Mouse (Mus musculus) stomach, embryonic 15.5 days (tissue): ENCODE data around the gene Lrrc4b. TPM values are rescaled to one million over a fixed set of nuclear protein-coding genes. Genes with fewer than 3 reads are reported as not detected.

ENCODE experiments used
- ATAC-seq: fragments of 200-750 bp; cut with Nextera tagmentation; 2 replicates; pipeline ENCODE4 v1.8.0; 2017; ENCODE audit warnings: low read depth, moderate number of reproducible peaks, moderate TSS enrichment; ENCODE audit not compliant: insufficient read depth, low FRiP score
- H3K27ac ChIP-seq: fragments of 300-500 bp; sonication (generic); 2 replicates; pipeline ENCODE4 v1.5.1; 2015; ENCODE audit warnings: mild to moderate bottlenecking, inconsistent platforms
- H3K27me3 ChIP-seq: fragments of 300-500 bp; sonication (generic); replicated peaks from 2 replicates; pipeline ENCODE4 v1.6.1; 2015; ENCODE audit warnings: inconsistent platforms
- H3K36me3 ChIP-seq: fragments of 300-500 bp; sonication (generic); 2 replicates; pipeline ENCODE4 v1.6.1; 2015; ENCODE audit warnings: inconsistent platforms
- H3K4me1 ChIP-seq: fragments of 300-500 bp; sonication (generic); 2 replicates; pipeline ENCODE4 v1.6.1; 2015; ENCODE audit warnings: inconsistent platforms
- H3K4me2 ChIP-seq: fragments of 300-500 bp; sonication (generic); 2 replicates; pipeline ENCODE4 v1.6.1; 2015; ENCODE audit warnings: mild to moderate bottlenecking, inconsistent platforms
- H3K4me3 ChIP-seq: fragments of 300-500 bp; sonication (generic); replicated peaks from 2 replicates; pipeline ENCODE4 v1.5.1; 2015; ENCODE audit warnings: inconsistent platforms
- H3K9ac ChIP-seq: fragments of 300-500 bp; sonication (generic); 2 replicates; pipeline ENCODE4 v1.6.1; 2015; ENCODE audit warnings: inconsistent platforms
- H3K9me3 ChIP-seq: fragments of 300-500 bp; sonication (generic); 2 replicates; pipeline ENCODE4 v1.6.1; 2016; ENCODE audit warnings: inconsistent platforms
- WGBS: fragments of 180-500 bp; shearing (Covaris S2); methylation state at CpG from one replicate; pipeline ENCODE4 v1.1.7; 2015; 5-methylcytosine and 5-hydroxymethylcytosine counted together
- polyA plus RNA-seq: library from polyadenylated mRNA; unstranded; fragments of >200 nt; fragmentation: Nextera tagmentation; extraction: Ambion mirVana; gene quantifications from 2 replicates; pipeline ENCODE4 v1.2.1, GENCODE M21; 2015

Lrrc4b gene
- polyA plus RNA-seq, 1 experiment from 2014 or later: 0.81 TPM

GRCm38 (mm10) chr7:44466888-44467311 lies 38.1 kb downstream of the Lrrc4b start:
- Histone ChIP-seq H3K4me2 (peak overlapping the region; percentile 72; the same call in 1 of the 2 replicates), H3K4me1 (peaks cover 21% of the 10 kb centered on the region), H3K9ac (no peak overlapping the region), H3K4me3 (no peak overlapping the region), H3K27ac (no peak overlapping the region), H3K9me3 (no peaks in the 10 kb centered on the region), H3K36me3 (no peaks in the 10 kb centered on the region), H3K27me3 (peaks cover 31% of the 10 kb centered on the region)
- ATAC-seq: no peak
- 79% methylated on average over 16 of the region's 16 CpGs for WGBS

GRCm38 (mm10) chr7:44467811-44468411 lies 39.1 kb downstream of the Lrrc4b start, which contains the start of gene Josd2:
TSS of gene Josd2 (plus strand) at chr7:44467980.
- Histone ChIP-seq H3K27ac (peak within 1 kb of the TSS; percentile 74), H3K4me1 (peaks cover 20% of the 10 kb centered on the region), H3K27me3 (peaks cover 21% of the 10 kb centered on the region), H3K4me2 (peak within 1 kb of the TSS; percentile 72), H3K9me3 (no peaks in the 10 kb centered on the region), H3K36me3 (no peaks in the 10 kb centered on the region), H3K4me3 (peak within 1 kb of the TSS; percentile 81), H3K9ac (peak within 1 kb of the TSS; percentile 57; the same call in 1 of the 2 replicates)
- peak; percentile 95 for ATAC-seq
- under 1% methylated on average over 42 of the region's 42 CpGs for whole genome bisulfite sequencing

- H3K9me3 ChIP-seq: no peaks in the 10 kb centered on the region
- no peak for ATAC-seq
- peaks cover 13% of the 10 kb centered on the region for H3K27me3 ChIP-seq
- 0 out of 2 replicates have a peak overlapping the region, but pooled peaks have one; percentile 74 for H3K27ac ChIP-seq
- WGBS: 71% methylated on average over 15 of the region's 15 CpGs
- peaks cover 24% of the 10 kb centered on the region for H3K4me1 ChIP-seq
- H3K36me3 ChIP-seq: no peaks in the 10 kb centered on the region
- peak overlapping the region; percentile 81 for H3K4me3 ChIP-seq
- H3K9ac ChIP-seq: peak overlapping the region; percentile 57; the same call in 1 of the 2 replicates
- H3K4me2 ChIP-seq: peak overlapping the region; percentile 72
Measured at GRCm38 (mm10) chr7:44468644-44469285, 39.9 kb downstream of the Lrrc4b start.

DNA sequence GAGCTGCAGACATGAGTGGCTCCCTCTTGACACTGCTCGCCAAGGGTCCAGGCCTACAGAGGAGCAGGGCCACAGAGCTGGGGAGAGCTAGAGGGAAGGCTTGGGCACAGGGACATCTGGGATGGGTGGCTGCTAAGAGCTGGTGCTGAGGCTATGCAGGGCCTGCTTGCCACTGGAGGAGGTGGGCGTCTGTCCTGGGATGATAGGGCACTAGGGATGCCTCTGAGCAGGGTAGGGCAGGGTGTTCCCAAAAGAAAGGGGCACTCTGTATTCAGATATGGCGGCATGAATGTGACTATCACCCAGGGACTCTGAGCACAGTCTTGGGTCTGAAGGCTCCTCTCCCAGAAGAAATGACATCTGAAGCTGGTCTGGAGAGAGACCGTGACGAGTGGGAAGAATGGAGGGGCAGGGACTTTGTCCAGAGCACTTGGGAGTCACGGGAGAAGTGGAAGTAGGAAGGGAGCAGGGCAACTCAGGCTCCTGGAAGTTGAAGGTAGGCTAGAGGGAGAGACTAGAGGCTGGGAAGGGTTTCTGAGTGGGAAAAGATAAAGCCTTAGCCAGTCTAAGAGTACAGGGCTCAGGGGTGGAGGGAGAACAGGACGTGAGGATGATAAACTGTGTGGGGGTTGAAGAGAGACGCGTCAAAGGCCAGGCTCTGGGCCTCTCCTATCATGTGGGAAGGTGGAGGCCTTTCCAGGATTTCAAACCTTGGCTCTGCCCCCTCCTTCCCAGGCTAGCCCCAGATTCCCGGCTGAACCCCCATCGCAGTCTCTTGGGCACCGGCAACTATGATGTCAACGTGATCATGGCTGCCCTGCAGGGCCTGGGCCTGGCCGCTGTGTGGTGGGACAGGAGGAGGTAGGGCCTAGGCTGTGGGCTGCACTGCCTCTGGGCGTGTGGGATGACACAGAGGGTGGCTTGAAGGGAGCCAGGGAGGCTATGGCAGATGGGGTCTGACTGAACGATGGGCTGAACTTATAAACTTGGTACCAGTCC lies 41.2 kb downstream of the Lrrc4b start:
- Histone ChIP-seq H3K9ac (no peak overlapping the region), H3K9me3 (no peaks in the 10 kb centered on the region), H3K27me3 (0 out of 2 replicates have a peak, but pooled peaks cover 1% of the 10 kb centered on the region), H3K36me3 (no peaks in the 10 kb centered on the region), H3K4me3 (no peak overlapping the region), H3K4me2 (no peak overlapping the region), H3K27ac (no peak overlapping the region), H3K4me1 (peaks cover 24% of the 10 kb centered on the region)
- no peak for ATAC-seq
- 83% methylated on average over 16 of the region's 16 CpGs for WGBS

DNA sequence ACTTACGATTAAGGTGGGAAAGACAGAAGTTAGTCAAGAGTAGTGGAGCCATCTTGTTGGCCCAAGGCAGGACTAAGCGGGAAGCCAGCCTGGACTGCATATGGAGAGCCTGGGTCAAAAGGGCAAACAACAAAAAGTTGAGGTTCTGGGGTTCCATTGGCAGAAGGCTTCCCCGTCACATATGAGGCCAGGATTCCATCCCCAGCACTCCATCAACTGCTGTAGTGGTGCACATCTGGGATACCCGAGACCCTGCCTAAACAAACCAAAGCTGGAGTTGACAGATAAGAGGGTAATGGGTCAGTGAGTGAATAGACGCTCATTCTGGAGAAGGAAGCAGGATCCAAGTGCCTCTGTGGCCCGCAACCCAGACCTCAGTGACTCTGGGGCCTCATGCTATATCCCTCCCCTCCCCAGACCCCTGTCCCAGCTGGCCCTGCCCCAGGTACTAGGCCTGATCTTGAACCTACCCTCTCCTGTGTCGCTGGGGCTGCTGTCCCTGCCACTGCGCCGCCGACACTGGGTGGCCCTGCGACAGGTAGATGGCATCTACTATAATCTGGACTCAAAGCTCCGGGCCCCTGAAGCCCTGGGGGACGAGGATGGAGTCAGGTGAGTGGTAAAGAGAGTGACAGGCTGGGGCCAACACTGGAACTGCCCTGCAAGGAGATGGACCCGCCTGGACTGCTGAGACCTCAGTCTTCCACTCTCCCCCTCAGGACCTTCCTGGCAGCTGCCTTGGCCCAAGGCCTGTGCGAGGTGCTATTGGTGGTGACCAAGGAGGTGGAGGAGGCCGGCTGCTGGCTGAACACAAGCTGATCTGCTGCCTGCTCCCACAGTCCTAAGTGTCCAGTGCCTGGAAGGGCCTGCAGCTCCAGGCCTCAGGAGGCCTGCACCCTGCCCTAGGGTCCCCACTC lies 42.1 kb downstream of the Lrrc4b start:
- WGBS: 78% methylated on average over 16 of the region's 16 CpGs
- H3K27ac ChIP-seq: no peak overlapping the region
- H3K4me3 ChIP-seq: no peak overlapping the region
- ATAC-seq: no peak
- H3K4me2 ChIP-seq: no peak overlapping the region
- peaks cover 7% of the 10 kb centered on the region; the same call in 1 of the 2 replicates for H3K27me3 ChIP-seq
- no peaks in the 10 kb centered on the region for H3K9me3 ChIP-seq
- no peak overlapping the region for H3K9ac ChIP-seq
- no peaks in the 10 kb centered on the region for H3K36me3 ChIP-seq
- H3K4me1 ChIP-seq: peaks cover 24% of the 10 kb centered on the region

- H3K9me3 ChIP-seq: no peaks in the 10 kb centered on the region
- H3K4me2 ChIP-seq: no peak overlapping the region
- peaks cover 7% of the 10 kb centered on the region; the same call in 1 of the 2 replicates for H3K27me3 ChIP-seq
- no peak overlapping the region for H3K4me3 ChIP-seq
- no peak for ATAC-seq
- WGBS: 45% methylated on average over 6 of the region's 6 CpGs
- H3K27ac ChIP-seq: no peak overlapping the region
- H3K4me1 ChIP-seq: peaks cover 23% of the 10 kb centered on the region
- no peaks in the 10 kb centered on the region for H3K36me3 ChIP-seq
- H3K9ac ChIP-seq: no peak overlapping the region
Measured at GRCm38 (mm10) chr7:44471880-44472557, 43.2 kb downstream of the Lrrc4b start.

- no peak overlapping the region for H3K4me2 ChIP-seq
- H3K36me3 ChIP-seq: no peaks in the 10 kb centered on the region
- H3K4me1 ChIP-seq: peaks cover 18% of the 10 kb centered on the region
- no peak for ATAC-seq
- no peaks in the 10 kb centered on the region for H3K9me3 ChIP-seq
- no peak overlapping the region for H3K4me3 ChIP-seq
- H3K27me3 ChIP-seq: peaks cover 7% of the 10 kb centered on the region; the same call in 1 of the 2 replicates
- peak overlapping the region; percentile 72; the same call in 1 of the 2 replicates for H3K27ac ChIP-seq
- 32% methylated on average over 1 of the region's 1 CpGs for WGBS
- H3K9ac ChIP-seq: no peak overlapping the region
Measured at GRCm38 (mm10) chr7:44472558-44472885, 43.7 kb downstream of the Lrrc4b start.

DNA sequence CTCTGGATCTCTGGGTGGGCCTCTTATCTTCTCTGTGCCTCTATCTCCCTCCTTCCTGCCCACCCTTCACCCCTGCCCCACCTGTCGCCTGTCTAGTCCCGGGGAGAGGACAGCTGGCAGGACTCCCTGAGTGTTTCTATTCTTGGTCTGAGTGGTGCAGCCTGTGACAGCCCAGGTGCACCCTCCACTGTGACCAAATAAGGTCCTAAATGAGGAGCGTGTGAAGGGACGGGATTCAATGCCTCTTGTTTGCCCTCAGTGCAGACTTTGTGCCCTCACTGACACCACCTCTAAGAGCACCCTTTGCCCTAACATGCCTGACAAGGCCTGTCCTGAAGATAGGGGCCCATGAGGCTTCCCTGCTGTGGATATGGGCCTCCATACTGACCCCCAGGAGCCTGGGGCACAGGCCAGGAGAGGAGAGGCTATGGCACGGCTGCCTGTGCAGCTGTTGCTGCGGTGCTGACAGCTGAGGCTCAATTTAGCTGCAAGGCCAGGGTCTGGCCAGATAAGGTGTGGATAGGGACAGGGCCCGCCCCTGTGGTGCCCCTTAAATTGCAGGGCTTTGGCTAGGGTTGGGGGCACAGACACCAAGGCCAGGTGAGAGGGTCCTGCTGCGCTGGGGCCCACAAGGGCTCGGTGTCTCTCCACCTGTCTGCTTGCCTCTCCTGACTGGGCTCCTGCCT lies 44.3 kb downstream of the Lrrc4b start:
- no peak overlapping the region for H3K9ac ChIP-seq
- no peak for ATAC-seq
- WGBS: 32% methylated on average over 9 of the region's 9 CpGs
- H3K4me2 ChIP-seq: no peak overlapping the region
- no peak overlapping the region for H3K4me3 ChIP-seq
- no peaks in the 10 kb centered on the region for H3K9me3 ChIP-seq
- no peaks in the 10 kb centered on the region for H3K36me3 ChIP-seq
- H3K27me3 ChIP-seq: peaks cover 10% of the 10 kb centered on the region; the same call in 1 of the 2 replicates
- H3K27ac ChIP-seq: peak overlapping the region; percentile 72
- H3K4me1 ChIP-seq: peaks cover 17% of the 10 kb centered on the region

DNA sequence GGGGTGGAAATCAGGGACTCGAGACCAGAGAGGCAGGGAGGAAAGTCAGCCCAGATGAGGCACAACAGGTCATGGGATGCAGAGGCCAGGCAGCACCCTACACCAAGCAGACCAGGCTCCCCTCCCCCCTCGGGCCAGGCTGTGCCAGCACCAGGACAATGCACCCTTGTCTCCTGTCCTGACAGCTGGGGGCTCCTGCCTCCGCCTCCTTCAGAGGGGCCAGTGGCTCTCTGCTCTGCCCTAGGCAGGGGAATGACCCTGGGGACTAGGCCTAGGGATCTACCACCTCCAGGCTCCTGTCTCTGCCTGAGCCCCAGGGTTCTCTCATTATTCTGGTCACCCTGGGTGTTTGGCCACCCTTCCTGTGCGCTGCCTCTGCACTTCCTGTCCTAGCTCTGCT lies 45.6 kb downstream of the Lrrc4b start:
- Histone ChIP-seq H3K27ac (peak overlapping the region; percentile 26; the same call in 1 of the 2 replicates), H3K9ac (no peak overlapping the region), H3K4me1 (peaks cover 8% of the 10 kb centered on the region; the same call in 1 of the 2 replicates), H3K4me3 (no peak overlapping the region), H3K9me3 (no peaks in the 10 kb centered on the region), H3K27me3 (peaks cover 10% of the 10 kb centered on the region; the same call in 1 of the 2 replicates), H3K4me2 (no peak overlapping the region), H3K36me3 (no peaks in the 10 kb centered on the region)
- peak; percentile 50; the same call in 1 of the 2 replicates for ATAC-seq
- 28% methylated on average over 4 of the region's 4 CpGs for WGBS

DNA sequence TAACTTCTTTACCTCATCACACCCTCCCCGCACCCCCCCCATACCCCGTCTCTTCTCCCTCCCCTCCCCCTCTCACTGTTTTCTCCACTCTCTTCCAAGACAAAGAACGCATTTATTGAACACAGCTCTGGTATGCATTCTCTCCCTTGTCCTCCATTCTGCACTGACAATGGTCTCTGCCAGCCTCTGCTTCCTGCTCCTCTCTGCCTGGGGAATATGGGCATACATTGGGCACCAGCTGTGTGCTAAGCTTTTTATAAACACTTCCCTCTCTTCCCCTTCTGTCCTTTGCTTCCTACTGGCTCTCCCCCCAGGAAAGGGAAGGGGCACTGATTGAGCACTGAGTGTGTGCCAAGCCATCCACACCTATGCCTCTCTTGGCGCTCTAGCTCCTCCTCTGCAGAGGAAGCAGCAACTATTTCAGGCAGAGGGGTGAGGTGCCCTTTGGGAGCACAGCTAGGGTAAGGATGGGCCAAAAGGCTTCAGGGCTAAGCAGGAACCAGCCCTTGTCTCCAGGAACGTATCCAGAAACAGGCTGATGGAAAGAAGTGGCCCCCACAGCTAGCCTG lies 46.3 kb downstream of the Lrrc4b start:
- Histone ChIP-seq H3K27ac (no peak overlapping the region), H3K4me3 (no peak overlapping the region), H3K4me1 (peaks cover 8% of the 10 kb centered on the region; the same call in 1 of the 2 replicates), H3K27me3 (peaks cover 10% of the 10 kb centered on the region; the same call in 1 of the 2 replicates), H3K9ac (no peak overlapping the region), H3K36me3 (no peaks in the 10 kb centered on the region), H3K4me2 (no peak overlapping the region), H3K9me3 (no peaks in the 10 kb centered on the region)
- 21% methylated on average over 5 of the region's 5 CpGs for WGBS
- ATAC-seq: no peak
